Mouse (Mus musculus) liver, postnatal 0 days (tissue): Measurements from ENCODE around the gene Slc4a4.

Source experiments
- CTCF ChIP-seq: sonication (generic); IDR thresholded peaks from 2 replicates; pipeline ENCODE4 v1.5.1; 2016; ENCODE audit warnings: antibody characterized with exemption, low read depth
- EP300 ChIP-seq: IDR thresholded peaks from 2 replicates; pipeline ENCODE4 v1.6.1; 2016; ENCODE audit warnings: antibody characterized with exemption, low read depth, mild to moderate bottlenecking

- TF ChIP-seq CTCF (no peak), EP300 (no peak)
Observed at GRCm38 (mm10) chr5:88912629-88913028, 26.0 kb downstream of the Slc4a4 start.
